8 mouse cellular contexts compared by ENCODE assay signal in the genomic region with DNA sequence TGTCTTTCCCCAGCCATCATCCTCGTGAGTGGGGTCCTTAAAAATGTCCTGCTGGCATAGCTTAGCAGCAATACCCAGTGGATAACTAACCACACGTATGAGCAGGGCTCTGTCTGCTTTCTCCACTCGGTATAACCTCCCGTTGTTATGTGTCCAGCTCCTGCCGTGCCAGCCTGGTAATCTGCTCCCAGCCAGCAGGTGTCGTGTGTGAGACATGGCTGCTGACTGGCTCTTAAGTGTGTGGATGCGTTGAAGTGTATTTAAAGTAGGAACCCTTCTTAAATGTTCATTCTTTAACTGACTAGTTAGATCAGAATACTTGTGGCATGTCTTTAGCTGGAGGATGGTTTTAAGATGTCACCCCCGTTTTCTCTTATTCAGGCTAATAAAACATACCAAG.
DNase-seq lines count a peak whose midpoint lies in the region; ATAC-seq lines count a peak whose summit lies in the region.

No protein-coding gene starts in this region.

- H3K27ac ChIP-seq in kidney, embryonic 14.5 days (ENCODE audit: low read depth, low read length), result no peak overlapping the region
- no peak overlapping the region for H3K27ac ChIP-seq in liver, embryonic 11.5 days (ENCODE audit: low read depth, low read length)
- H3K27ac ChIP-seq in neural tube, embryonic 11.5 days (ENCODE audit: low read depth, low read length), result no peak overlapping the region

- H3K4me3 ChIP-seq in kidney, embryonic 14.5 days (ENCODE audit: low read length), result no peak overlapping the region
- no peak overlapping the region for H3K4me3 ChIP-seq in liver, embryonic 11.5 days (ENCODE audit: low read depth, low read length)
- H3K4me3 ChIP-seq in neural tube, embryonic 11.5 days (ENCODE audit: low read depth, low read length), result no peak overlapping the region

- H3K9me3 ChIP-seq in kidney, embryonic 14.5 days (ENCODE audit: control insufficient read depth, low read length), result no peaks in the 10 kb centered on the region
- H3K9me3 ChIP-seq in liver, embryonic 11.5 days (ENCODE audit: control insufficient read depth, low read length), result no peaks in the 10 kb centered on the region
- H3K9me3 ChIP-seq in neural tube, embryonic 11.5 days (ENCODE audit: control insufficient read depth, low read length), result no peaks in the 10 kb centered on the region

- no peaks in the 10 kb centered on the region for H3K4me1 ChIP-seq in kidney, embryonic 14.5 days (ENCODE audit: control insufficient read depth, insufficient read depth, low read length)
- no peaks in the 10 kb centered on the region for H3K4me1 ChIP-seq in liver, embryonic 11.5 days (replicated peaks; ENCODE audit: control insufficient read depth, insufficient read depth, low read length)
- no peaks in the 10 kb centered on the region for H3K4me1 ChIP-seq in neural tube, embryonic 11.5 days (ENCODE audit: control insufficient read depth, insufficient read depth, low read length)

- ATAC-seq in common myeloid progenitor, adult 5-6 weeks (replicated peaks; ENCODE audit: low read depth, poor library complexity, severe bottlenecking), result peak; percentile 92
- peak; percentile 85 for ATAC-seq in kidney, embryonic 14.5 days (ENCODE audit: low FRiP score, low TSS enrichment)
- ATAC-seq in liver, embryonic 11.5 days (replicated peaks; ENCODE audit: low FRiP score), result peak; percentile 41; the same call in 1 of the 2 replicates
- peak; percentile 67; the same call in 1 of the 2 replicates for ATAC-seq in neural tube, embryonic 11.5 days (ENCODE audit: insufficient read depth, low FRiP score, low TSS enrichment)

- no peak overlapping the region for H3K4me2 ChIP-seq in kidney, embryonic 14.5 days (replicated peaks; ENCODE audit: low read depth, low read length)
- H3K4me2 ChIP-seq in liver, embryonic 11.5 days, result no peak overlapping the region
- no peak overlapping the region for H3K4me2 ChIP-seq in neural tube, embryonic 11.5 days (ENCODE audit: low read depth)

- peaks cover 14% of the 10 kb centered on the region for H3K36me3 ChIP-seq in kidney, embryonic 14.5 days (ENCODE audit: control insufficient read depth, insufficient read depth, low read length)
- H3K36me3 ChIP-seq in liver, embryonic 11.5 days (ENCODE audit: control insufficient read depth, insufficient read depth, low read length), result peaks cover 5% of the 10 kb centered on the region
- no peaks in the 10 kb centered on the region for H3K36me3 ChIP-seq in neural tube, embryonic 11.5 days (ENCODE audit: control insufficient read depth, insufficient read depth, low read length)

- peak; percentile 90 for DNase-seq in 3T3-L1 (ENCODE audit: low read depth, low spot score)
- DNase-seq in Muller cell, postnatal 12 days (ENCODE audit: inconsistent ontology term), result peak; percentile 49
- DNase-seq in gastrocnemius, postnatal 14 days, result peak; percentile 61
- DNase-seq in liver, embryonic 11.5 days (ENCODE audit: low spot score), result no peak
- peak; percentile 63 for DNase-seq in neural tube, embryonic 11.5 days (ENCODE audit: low spot score)
- DNase-seq in telencephalon, adult 2 months (ENCODE audit: low read depth, low spot score), result peak; percentile 55

- H3K27me3 ChIP-seq in kidney, embryonic 14.5 days (ENCODE audit: control insufficient read depth, insufficient read depth, low read length), result no peaks in the 10 kb centered on the region
- H3K27me3 ChIP-seq in liver, embryonic 11.5 days (replicated peaks; ENCODE audit: control insufficient read depth, insufficient read depth, low read length), result no peaks in the 10 kb centered on the region
- no peaks in the 10 kb centered on the region for H3K27me3 ChIP-seq in neural tube, embryonic 11.5 days (ENCODE audit: control insufficient read depth, insufficient read depth, low read length)

- intact Hi-C loops in gastrocnemius, postnatal 14 days (cut with DNase I; ENCODE audit: low total_unique reads), result no loop called here

- 56% methylated on average over 8 of the region's 8 CpGs for WGBS in kidney, embryonic 14.5 days
- WGBS in liver, embryonic 11.5 days, result 66% methylated on average over 8 of the region's 8 CpGs
- 66% methylated on average over 8 of the region's 8 CpGs for WGBS in neural tube, embryonic 11.5 days

- H3K9ac ChIP-seq in kidney, embryonic 14.5 days (ENCODE audit: low read depth, low read length), result no peak overlapping the region
- no peak overlapping the region for H3K9ac ChIP-seq in liver, embryonic 11.5 days (ENCODE audit: low read depth, low read length)
- H3K9ac ChIP-seq in neural tube, embryonic 11.5 days (ENCODE audit: low read length), result no peak overlapping the region

Comparison
In these comparisons a context has a peak if more than half of its experiments do, and no peak if none do; other contexts are left out.
1. ATAC-seq: peak in every context shown above with its lines; median percentile 92 in common myeloid progenitor, adult 5-6 weeks; 85 in kidney, embryonic 14.5 days; 67 in neural tube, embryonic 11.5 days; 41 in liver, embryonic 11.5 days.